In genomic region chr16:45378959-45379358, GRCm38 (mm10) we compare ENCODE assay signal across 18 mouse cellular contexts.
"Had no signal": no experiment of that assay in that cellular context is flagged by ENCODE, and none has a peak within 500 bp of the region (broad histone marks: within the 10 kb centered on the region; RNA-seq: fewer than 3 reads in every experiment).

No protein-coding gene starts in this region.

- H3K27ac ChIP-seq: liver, embryonic 13.5 days; lung, embryonic 15.5 days; macrophage; midbrain, embryonic 12.5 days; midbrain, embryonic 15.5 days; neural tube, embryonic 12.5 days; neural tube, embryonic 15.5 days; stomach, embryonic 15.5 days had no signal

- H3K9me3 ChIP-seq: liver, embryonic 13.5 days; lung, embryonic 15.5 days; midbrain, embryonic 12.5 days; midbrain, embryonic 15.5 days; neural tube, embryonic 12.5 days; neural tube, embryonic 15.5 days; stomach, embryonic 15.5 days had no signal

- H3K27me3 ChIP-seq: liver, embryonic 13.5 days; lung, embryonic 15.5 days; midbrain, embryonic 12.5 days; midbrain, embryonic 15.5 days; neural tube, embryonic 12.5 days; neural tube, embryonic 15.5 days; stomach, embryonic 15.5 days had no signal

- H3K4me1 ChIP-seq: liver, embryonic 13.5 days; midbrain, embryonic 12.5 days; midbrain, embryonic 15.5 days; neural tube, embryonic 12.5 days; neural tube, embryonic 15.5 days; stomach, embryonic 15.5 days had no signal

- H3K9ac ChIP-seq: liver, embryonic 13.5 days; lung, embryonic 15.5 days; midbrain, embryonic 12.5 days; midbrain, embryonic 15.5 days; neural tube, embryonic 12.5 days; neural tube, embryonic 15.5 days; stomach, embryonic 15.5 days had no signal

- H3K4me2 ChIP-seq: liver, embryonic 13.5 days; lung, embryonic 15.5 days; midbrain, embryonic 12.5 days; midbrain, embryonic 15.5 days; neural tube, embryonic 12.5 days; neural tube, embryonic 15.5 days; stomach, embryonic 15.5 days had no signal

- DNase-seq: kidney, adult 8-10 months; kidney, postnatal 10 days; kidney, postnatal 4 days; layer of hippocampus, adult 9-11 months; liver, embryonic 13.5 days; lung, postnatal 14 days; right cerebral cortex, adult 18-20 months; right cerebral cortex, postnatal 14 days; right cerebral cortex, postnatal 4 days; thymus, postnatal 25 days had no signal

- ATAC-seq: intestine, embryonic 16.5 days; midbrain, embryonic 15.5 days had no signal

- H3K36me3 ChIP-seq: liver, embryonic 13.5 days; midbrain, embryonic 12.5 days had no signal

- H3K4me3 ChIP-seq: liver, embryonic 13.5 days; lung, embryonic 15.5 days; midbrain, embryonic 12.5 days; midbrain, embryonic 15.5 days; neural tube, embryonic 12.5 days; neural tube, embryonic 15.5 days; stomach, embryonic 15.5 days had no signal
